ENCODE assay signal across 9 mouse cellular contexts in genomic region chr17:13479572-13480063, GRCm38 (mm10).
DNase-seq lines count a peak whose midpoint lies in the region; ATAC-seq and TF ChIP-seq lines count a peak whose summit lies in the region.
"Had no signal": no experiment of that assay in that cellular context is flagged by ENCODE, and none has a peak within 500 bp of the region (broad histone marks: within the 10 kb centered on the region; RNA-seq: fewer than 3 reads in every experiment).

No protein-coding gene starts in this region.

- no peaks in the 10 kb centered on the region for H3K36me3 ChIP-seq in embryonic facial prominence, embryonic 11.5 days (replicated peaks; ENCODE audit: control insufficient read depth, insufficient read depth, low read depth, low read length)
- no peaks in the 10 kb centered on the region for H3K36me3 ChIP-seq in hindbrain, embryonic 16.5 days (ENCODE audit: control insufficient read depth, insufficient read depth, low read length)
- no peaks in the 10 kb centered on the region for H3K36me3 ChIP-seq in midbrain, postnatal 0 days (ENCODE audit: insufficient read depth, low read length)

- 11% methylated on average over 10 of the region's 12 CpGs for WGBS in embryonic facial prominence, embryonic 11.5 days
- WGBS in hindbrain, embryonic 16.5 days = 11% methylated on average over 12 of the region's 12 CpGs
- 16% methylated on average over 10 of the region's 12 CpGs for WGBS in midbrain, postnatal 0 days

- no peaks in the 10 kb centered on the region for H3K9me3 ChIP-seq in embryonic facial prominence, embryonic 11.5 days (replicated peaks; ENCODE audit: control insufficient read depth, low read length)
- no peaks in the 10 kb centered on the region for H3K9me3 ChIP-seq in hindbrain, embryonic 16.5 days (ENCODE audit: control insufficient read depth, low read length)
- no peaks in the 10 kb centered on the region for H3K9me3 ChIP-seq in midbrain, postnatal 0 days (ENCODE audit: low read length)

- no peak overlapping the region for H3K4me3 ChIP-seq in layer of hippocampus, adult 2 months
- H3K4me3 ChIP-seq in embryonic facial prominence, embryonic 11.5 days (ENCODE audit: low read depth, low read length) = no peak overlapping the region
- no peak overlapping the region for H3K4me3 ChIP-seq in hindbrain, embryonic 16.5 days (ENCODE audit: low read length)
- no peak overlapping the region for H3K4me3 ChIP-seq in midbrain, postnatal 0 days (ENCODE audit: low read depth, low read length)
- H3K4me3 ChIP-seq: myocyte had no signal

- ATAC-seq in embryonic facial prominence, embryonic 11.5 days (replicated peaks; ENCODE audit: insufficient number of reproducible peaks, low FRiP score, low TSS enrichment, low read depth) = peak; percentile 71
- peak; percentile 60 for ATAC-seq in hindbrain, embryonic 16.5 days
- no peak for ATAC-seq in midbrain, postnatal 0 days (ENCODE audit: low FRiP score)
- no peak for ATAC-seq in cerebellum, adult (ENCODE audit: insufficient number of reproducible peaks, low FRiP score, low TSS enrichment)

- peak overlapping the region; percentile 61; the same call in 1 of the 2 replicates for H3K27ac ChIP-seq in layer of hippocampus, adult 2 months
- H3K27ac ChIP-seq in embryonic facial prominence, embryonic 11.5 days (replicated peaks; ENCODE audit: low read depth, low read length) = peak overlapping the region; percentile 28; the same call in 1 of the 2 replicates
- H3K27ac ChIP-seq in hindbrain, embryonic 16.5 days (ENCODE audit: low read depth, low read length) = peak overlapping the region; percentile 63
- H3K27ac ChIP-seq in midbrain, postnatal 0 days (ENCODE audit: low read depth, low read length) = peak overlapping the region; percentile 47; the same call in 1 of the 2 replicates

- DNase-seq in layer of hippocampus, adult 2 months (ENCODE audit: low spot score in 2 of 2) = no peak
- DNase-seq in layer of hippocampus, adult 9-10 months (ENCODE audit: low spot score) = no peak
- peak; percentile 84 for DNase-seq in embryonic facial prominence, embryonic 11.5 days (ENCODE audit: low spot score)
- peak; percentile 58 for DNase-seq in midbrain, postnatal 0 days (ENCODE audit: low spot score)
- no peak for DNase-seq in spleen, adult 12 weeks (ENCODE audit: low spot score)
- no peak for DNase-seq in left cerebral cortex, postnatal 14 days (ENCODE audit: low spot score in 2 of 2)

- H3K4me1 ChIP-seq in embryonic facial prominence, embryonic 11.5 days (ENCODE audit: control insufficient read depth, insufficient read depth, low read length) = no peaks in the 10 kb centered on the region
- H3K4me1 ChIP-seq in hindbrain, embryonic 16.5 days (ENCODE audit: control insufficient read depth, insufficient read depth, low read depth, low read length) = peaks cover 13% of the 10 kb centered on the region
- peaks cover 4% of the 10 kb centered on the region; the same call in 1 of the 2 replicates for H3K4me1 ChIP-seq in midbrain, postnatal 0 days (ENCODE audit: insufficient read depth, low read length)

- intact Hi-C loops in left cerebral cortex, postnatal 14 days (cut with DNase I) = loop anchor here (5.0 kb wide), 1 partner anchor 198 kb away; no protein-coding TSS in a partner anchor

- peak overlapping the region; percentile 5; the same call in 1 of the 2 replicates for H3K4me2 ChIP-seq in embryonic facial prominence, embryonic 11.5 days (ENCODE audit: low read depth, low read length)
- peak overlapping the region; percentile 23; the same call in 1 of the 2 replicates for H3K4me2 ChIP-seq in hindbrain, embryonic 16.5 days (ENCODE audit: low read length)
- H3K4me2 ChIP-seq in midbrain, postnatal 0 days (ENCODE audit: low read depth, low read length, poor library complexity, severe bottlenecking) = no peak overlapping the region

- H3K27me3 ChIP-seq in embryonic facial prominence, embryonic 11.5 days (ENCODE audit: control insufficient read depth, insufficient read depth, low read length) = no peaks in the 10 kb centered on the region
- no peaks in the 10 kb centered on the region for H3K27me3 ChIP-seq in hindbrain, embryonic 16.5 days (replicated peaks; ENCODE audit: control insufficient read depth, insufficient read depth, low read length)
- H3K27me3 ChIP-seq in midbrain, postnatal 0 days (ENCODE audit: insufficient read depth, low read length) = no peaks in the 10 kb centered on the region

- no peak overlapping the region for H3K9ac ChIP-seq in embryonic facial prominence, embryonic 11.5 days (replicated peaks; ENCODE audit: low read length)
- H3K9ac ChIP-seq in hindbrain, embryonic 16.5 days (ENCODE audit: low read depth, low read length) = peak overlapping the region; percentile 57
- H3K9ac ChIP-seq in midbrain, postnatal 0 days (replicated peaks; ENCODE audit: low read length, poor library complexity, severe bottlenecking) = 0 out of 2 replicates have a peak overlapping the region, but pooled peaks have one; percentile 13

- no peak for TF ChIP-seq CTCF in layer of hippocampus, adult 2 months (conservative IDR thresholded peaks at IDR 0.05)
- TF ChIP-seq CTCF in midbrain, postnatal 0 days (IDR thresholded peaks at IDR 0.05) = no peak

Comparison
In these comparisons a context has a peak if more than half of its experiments do, and no peak if none do; other contexts are left out.
1. DNase-seq: peak in embryonic facial prominence, embryonic 11.5 days (single experiment) and midbrain, postnatal 0 days (single experiment); none in layer of hippocampus, adult 2 months (0 of 2), layer of hippocampus, adult 9-10 months (single experiment), spleen, adult 12 weeks (single experiment) and left cerebral cortex, postnatal 14 days (0 of 2).
2. ATAC-seq: peak in embryonic facial prominence, embryonic 11.5 days (single experiment) and hindbrain, embryonic 16.5 days (single experiment); none in midbrain, postnatal 0 days (single experiment) and cerebellum, adult (single experiment).
3. Peak in every context shown above with its lines, with median percentiles within 50 percentile points of each other: H3K27ac ChIP-seq.